Mouse (Mus musculus): Measurements from ENCODE around the gene Dhx16.
"Not testable (repeated sequence)": the region's sequence is repeated elsewhere in the genome, so short reads cannot be mapped to it uniquely, and the experiment has no call there.

The Dhx16 gene

DNA sequence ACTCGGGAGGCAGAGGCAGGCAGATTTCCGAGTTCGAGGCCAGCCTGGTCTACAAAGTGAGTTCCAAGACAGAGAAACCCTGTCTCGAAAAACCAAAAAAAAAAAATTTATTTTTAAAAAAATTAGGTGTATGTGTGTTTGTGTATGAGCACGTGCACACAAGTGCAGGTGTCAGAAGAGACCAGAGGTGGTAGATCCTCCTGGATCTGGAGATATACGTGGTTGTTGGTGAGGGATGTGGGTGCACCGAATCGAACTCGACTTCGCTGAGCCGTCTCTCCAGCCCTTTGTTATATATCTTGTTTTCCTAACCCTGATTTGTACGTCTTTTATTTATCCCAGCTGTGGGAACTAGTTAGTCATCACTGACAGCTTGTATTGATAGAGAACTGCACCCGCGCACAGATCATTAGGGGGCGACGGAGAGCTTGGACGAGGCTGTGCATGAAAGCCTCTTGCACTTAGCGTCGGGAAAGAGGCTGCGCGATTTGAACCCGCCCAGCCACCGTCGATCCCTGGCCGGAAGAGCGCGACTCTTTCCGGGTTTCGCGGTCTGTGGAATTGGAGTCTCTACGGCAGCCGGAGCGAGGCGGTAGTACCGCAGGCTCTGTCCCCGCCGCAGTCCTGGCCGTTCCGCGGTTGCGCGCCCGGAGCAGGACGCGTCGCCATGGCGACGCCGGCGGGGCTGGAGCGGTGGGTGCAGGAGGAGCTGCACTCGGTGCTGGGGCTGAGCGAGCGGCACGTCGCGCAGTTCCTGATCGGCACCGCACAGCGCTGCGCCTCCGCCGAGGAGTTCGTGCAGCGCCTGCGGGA is at the start of gene Dhx16:
Gene Dhx16, plus strand, starts transcription at position 575 of the 813 bp plus-strand sequence.
- peak; percentile 95 for DNase-seq (ENCODE audit: low read depth, low spot score)

- DNase-seq (ENCODE audit: low read depth, low spot score) = no peak
Observed at GRCm38 (mm10) chr17:35832400-35833238, 47.0 kb upstream of the Dhx16 start.

DNA sequence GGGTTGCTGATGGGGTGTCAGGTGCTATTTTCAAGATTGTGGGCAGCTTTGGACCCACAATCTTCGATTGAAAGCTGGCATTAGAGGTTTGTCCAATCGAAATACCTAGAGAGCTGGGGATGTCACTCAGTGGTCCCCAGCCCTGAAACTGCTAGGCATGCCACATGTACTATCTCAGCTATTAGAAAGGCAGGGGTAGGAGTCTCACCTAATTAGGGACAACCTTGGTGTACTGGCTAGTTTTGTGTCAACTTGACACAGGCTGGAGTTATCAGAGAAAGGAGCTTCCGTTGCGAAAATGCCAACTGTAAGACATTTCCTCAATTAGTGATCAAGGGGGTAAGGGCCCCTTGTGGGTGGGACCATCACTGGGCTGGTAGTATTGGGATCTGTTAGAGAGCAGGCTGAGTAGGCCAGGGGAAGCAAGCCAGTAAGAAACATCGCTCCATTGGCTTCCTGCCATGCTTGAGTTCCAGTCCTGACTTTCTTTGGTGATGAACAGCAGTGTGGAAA is 46.3 kb upstream of the Dhx16 start:
- no peak for DNase-seq (ENCODE audit: low read depth, low spot score)

GRCm38 (mm10) chr17:35833894-35834293 is 45.7 kb upstream of the Dhx16 start:
- DNase-seq (ENCODE audit: low read depth, low spot score) = no peak

- no peak for DNase-seq (ENCODE audit: low read depth, low spot score)
Observed at GRCm38 (mm10) chr17:35834696-35835422, 44.8 kb upstream of the Dhx16 start.

GRCm38 (mm10) chr17:35835424-35836140 is 44.0 kb upstream of the Dhx16 start:
- DNase-seq (ENCODE audit: low read depth, low spot score) = no peak

DNA sequence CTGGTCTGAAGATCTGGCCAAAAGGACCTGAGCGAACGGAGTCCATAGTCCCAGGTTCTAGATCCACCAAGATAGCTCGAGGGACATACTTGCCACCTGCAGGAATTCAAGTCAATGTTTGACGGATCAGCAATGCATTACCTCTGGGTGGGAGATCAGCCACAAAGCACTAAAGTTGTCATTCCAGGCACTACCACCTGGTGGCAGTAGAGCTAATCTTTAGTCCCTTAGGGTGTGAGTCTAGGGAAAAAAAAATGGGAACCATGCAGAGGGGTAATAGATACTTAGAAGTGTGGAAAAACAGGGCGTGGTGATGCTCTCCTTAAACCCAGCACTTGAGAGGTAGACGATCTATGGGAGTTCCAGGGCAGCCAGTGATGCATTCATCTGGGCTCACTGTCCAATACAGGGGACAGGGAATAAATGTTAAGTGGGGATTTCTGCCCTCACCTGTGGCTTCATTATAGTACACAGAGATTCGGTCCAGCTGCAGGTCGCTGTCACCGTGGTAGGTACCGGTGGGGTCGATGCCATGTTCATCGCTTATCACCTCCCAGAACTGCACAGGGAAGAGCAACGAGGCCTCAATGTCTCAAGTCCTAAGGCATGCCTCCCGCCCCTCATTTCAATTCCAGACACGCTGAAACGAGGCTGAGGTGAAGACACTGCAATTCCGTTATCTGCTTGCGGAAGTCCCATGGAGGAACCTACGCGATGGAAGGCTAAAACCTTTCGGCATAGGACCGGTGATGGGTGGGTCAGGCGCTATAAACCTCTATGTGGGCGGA is 43.2 kb upstream of the Dhx16 start:
- peak; percentile 80 for DNase-seq (ENCODE audit: low read depth, low spot score)

DNA sequence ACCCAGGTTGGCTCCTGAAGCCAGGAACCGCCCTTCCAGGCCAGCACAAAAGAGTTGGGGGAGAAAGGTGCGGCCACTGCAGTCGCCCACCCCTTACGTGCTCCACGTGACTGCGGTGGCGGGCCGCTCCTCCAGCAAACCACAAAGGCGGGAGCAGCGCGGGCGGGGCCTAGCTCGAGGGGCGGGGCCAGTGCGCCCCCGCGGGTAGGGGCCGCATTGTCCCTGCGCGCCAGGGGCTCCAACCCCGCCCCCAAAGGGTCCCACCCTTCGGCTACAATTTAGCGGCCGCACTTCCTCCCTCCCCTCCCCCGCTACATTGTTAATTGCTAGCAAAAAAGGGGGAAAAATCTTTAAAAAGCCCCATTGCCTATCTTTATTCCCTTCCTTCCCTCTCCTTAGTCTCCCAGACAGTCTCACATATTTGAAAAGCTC is 42.6 kb upstream of the Dhx16 start:
- no peak for DNase-seq (ENCODE audit: low read depth, low spot score)

- DNase-seq (ENCODE audit: low read depth, low spot score) = no peak
Observed at GRCm38 (mm10) chr17:35837487-35837886, 42.1 kb upstream of the Dhx16 start.

DNA sequence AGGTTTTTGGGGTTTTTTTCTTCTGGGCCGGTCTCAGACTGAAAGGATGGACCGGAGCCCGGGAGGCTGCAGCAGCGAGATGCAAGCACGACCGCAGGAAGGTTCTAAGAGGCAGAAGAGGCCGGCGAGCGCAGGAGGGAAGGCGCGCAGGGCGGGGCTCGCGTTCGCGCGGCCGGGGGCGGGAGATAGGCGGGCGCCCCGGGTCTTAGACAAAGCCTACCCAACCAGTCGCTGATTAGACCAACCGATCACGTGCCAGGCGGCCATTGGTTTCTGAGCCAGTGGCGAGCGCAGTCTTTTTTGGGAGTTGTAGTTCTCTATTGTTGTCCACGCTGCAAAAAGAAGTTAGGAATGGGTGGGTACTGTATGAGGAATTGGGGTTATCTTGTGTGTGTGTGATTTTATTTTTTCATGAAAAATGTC is 41.5 kb upstream of the Dhx16 start, which contains the start of gene Tubb5:
Gene Tubb5, minus strand, starts transcription at position 185 of the 423 bp plus-strand sequence.
- peak; percentile 93 for DNase-seq (ENCODE audit: low read depth, low spot score)

- no peak for DNase-seq (ENCODE audit: low read depth, low spot score)
Observed at GRCm38 (mm10) chr17:35838570-35838969, 41.0 kb upstream of the Dhx16 start.

DNA sequence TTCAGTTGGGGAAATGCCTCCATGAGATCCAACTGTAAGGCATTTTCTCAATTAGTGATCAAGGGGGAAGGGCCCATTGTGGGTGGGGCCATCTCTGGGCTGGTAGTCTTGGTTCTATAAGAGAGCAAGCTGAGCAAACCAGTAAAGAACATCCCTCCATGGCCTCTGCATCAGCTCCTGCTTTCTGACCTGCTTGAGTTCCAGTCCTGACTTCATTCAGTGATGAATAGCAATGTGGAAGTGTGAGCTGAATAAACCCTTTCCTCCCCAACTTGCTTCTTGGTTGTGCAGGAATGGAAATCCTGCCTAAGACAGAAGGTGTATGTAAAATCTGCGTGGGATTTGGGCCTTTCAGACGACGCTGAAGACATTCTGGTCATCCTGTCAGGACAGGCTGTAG is 40.6 kb upstream of the Dhx16 start:
- DNase-seq (ENCODE audit: low read depth, low spot score) = not testable (repeated sequence)

DNA sequence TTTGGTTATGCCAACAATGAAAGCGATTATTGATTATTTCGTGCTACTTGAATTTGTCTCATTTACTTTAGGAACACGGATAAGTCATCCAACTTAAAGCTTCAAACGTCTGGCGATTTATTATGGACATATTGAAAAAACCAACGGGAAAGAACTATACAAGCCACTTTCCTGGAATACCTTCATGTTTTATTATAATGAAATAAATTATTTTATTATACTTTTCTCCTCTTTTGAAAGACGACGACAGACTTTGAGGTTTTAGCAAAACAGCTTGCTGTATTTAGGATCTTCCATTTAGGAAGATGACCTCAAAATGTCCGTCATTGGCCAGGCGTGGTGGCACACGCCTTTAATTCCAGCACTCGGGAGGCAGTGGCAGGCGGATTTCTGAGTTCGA is 39.1 kb upstream of the Dhx16 start:
- DNase-seq (ENCODE audit: low read depth, low spot score) = no peak

DNA sequence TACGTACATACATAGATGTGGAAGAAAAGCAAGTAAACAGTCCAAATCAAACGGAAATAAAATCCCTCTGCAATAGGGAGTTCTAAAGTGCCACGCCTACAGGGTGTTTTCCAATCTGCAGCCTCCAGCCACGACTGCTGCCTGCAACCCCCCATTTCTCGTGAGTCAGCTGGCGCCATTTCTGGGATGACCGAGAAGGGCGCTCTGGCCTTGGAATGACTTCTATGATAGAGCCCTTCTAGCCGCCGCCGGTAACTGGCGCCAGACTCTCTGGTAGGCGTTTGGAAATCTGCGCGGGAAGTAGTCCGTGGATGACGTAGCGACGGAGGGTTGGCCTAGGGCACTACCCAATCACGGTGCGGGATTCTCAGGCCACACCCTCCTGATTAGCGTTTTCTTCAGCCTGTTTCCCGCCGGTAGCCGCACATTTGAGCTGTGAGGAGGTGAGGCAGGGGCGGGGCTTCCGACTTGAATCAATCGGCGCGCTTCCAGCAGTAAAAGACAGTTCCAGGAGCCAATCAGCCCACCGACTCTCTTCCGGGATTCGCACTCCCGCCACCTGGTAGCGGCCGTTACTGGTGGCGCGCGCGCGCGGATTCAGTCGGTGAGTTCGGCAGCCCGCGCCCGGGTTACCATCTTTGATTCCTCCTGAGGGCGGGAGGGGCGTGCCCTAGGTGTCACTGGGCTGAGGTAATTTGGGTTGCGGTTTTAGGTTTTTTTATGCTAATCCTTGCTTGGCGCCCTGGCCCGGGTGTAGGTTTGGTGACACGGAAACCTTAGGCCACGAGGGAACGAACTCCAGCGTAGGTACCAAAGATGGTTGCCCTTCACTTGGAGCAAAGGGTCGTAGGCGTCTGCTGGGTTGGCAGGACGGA is 38.3 kb upstream of the Dhx16 start, which contains the start of gene Mdc1:
Gene Mdc1, plus strand, starts transcription at position 440 of the 875 bp plus-strand sequence.
- peak; percentile 99 for DNase-seq (ENCODE audit: low read depth, low spot score)

DNA sequence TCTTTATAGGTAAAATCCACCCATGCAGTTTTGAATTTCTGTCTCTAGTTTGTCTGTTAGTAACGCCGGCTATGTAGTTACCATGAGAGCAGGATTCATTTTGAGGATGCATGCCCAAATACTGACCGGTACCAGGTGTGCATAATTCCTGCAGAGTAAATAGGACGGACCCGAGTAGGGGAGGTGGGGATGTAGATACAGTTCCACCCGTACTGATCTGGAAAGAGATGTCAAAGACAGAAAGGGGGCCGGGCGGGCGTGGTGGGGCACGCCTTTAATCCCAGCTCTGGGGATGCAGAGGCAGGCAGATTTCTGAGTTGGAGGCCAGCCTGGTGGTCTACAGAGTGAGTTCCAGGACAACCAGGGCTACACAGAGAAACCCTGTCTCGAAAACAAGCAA is 37.6 kb upstream of the Dhx16 start:
- no peak for DNase-seq (ENCODE audit: low read depth, low spot score)

- DNase-seq (ENCODE audit: low read depth, low spot score) = no peak
Observed at GRCm38 (mm10) chr17:35843514-35843913, 36.1 kb upstream of the Dhx16 start.

- no peak for DNase-seq (ENCODE audit: low read depth, low spot score)
Observed at GRCm38 (mm10) chr17:35848112-35848511, 31.5 kb upstream of the Dhx16 start.

DNA sequence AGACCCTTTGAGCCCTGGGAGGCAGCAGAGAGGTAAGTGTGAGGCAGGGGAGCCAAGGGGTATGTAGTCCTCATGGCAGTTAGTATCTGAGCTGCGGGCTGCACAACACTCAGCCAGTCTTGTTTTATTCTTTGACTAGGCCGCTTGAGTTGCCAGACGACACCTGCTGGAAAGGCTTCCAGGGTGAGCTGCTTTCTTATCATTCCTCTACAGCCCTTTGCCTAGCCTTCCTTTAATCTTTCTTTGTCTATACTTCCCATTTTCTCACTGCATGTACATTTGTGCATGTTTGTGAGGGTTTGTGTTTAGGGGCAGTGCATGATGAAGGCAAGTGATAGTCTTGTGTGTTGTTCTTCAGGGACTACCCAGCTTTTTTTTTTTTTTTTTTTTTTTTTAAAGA is 28.6 kb upstream of the Dhx16 start:
- DNase-seq (ENCODE audit: low read depth, low spot score) = no peak

DNA sequence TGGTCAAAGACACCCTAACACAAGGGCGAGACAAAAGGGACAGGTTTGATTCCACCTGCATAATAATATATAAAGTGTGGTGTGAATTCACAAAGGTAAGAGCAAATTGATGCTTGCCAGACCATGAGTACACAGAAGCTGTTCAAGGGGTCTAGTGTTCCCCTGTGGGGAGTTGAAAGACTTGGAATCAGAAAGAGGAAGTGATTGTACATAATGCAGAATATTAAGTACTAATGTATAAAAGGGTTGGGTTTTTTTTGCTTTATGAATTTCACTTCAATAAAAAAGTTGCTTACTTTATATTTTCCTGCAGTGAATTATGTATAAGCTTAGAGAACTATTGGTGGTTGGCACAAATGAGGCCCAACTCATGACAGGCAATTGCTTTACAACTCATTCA is 20.2 kb upstream of the Dhx16 start:
- DNase-seq (ENCODE audit: low read depth, low spot score) = no peak
